Comparison of ENCODE assay signal across 8 mouse cellular contexts in genomic region chr1:125561841-125562240, GRCm38 (mm10). TPM values are rescaled to one million over a fixed set of nuclear protein-coding genes. Genes with fewer than 3 reads are reported as not detected.
DNase-seq lines count a peak whose midpoint lies in the region; ATAC-seq and TF ChIP-seq lines count a peak whose summit lies in the region.

No protein-coding gene starts in this region.

- WGBS in liver, adult 2 months: 20% methylated on average over 4 of the region's 4 CpGs
- 71% methylated on average over 4 of the region's 4 CpGs for WGBS in embryonic facial prominence, embryonic 11.5 days
- WGBS in hindbrain, embryonic 11.5 days: 77% methylated on average over 4 of the region's 4 CpGs
- 77% methylated on average over 4 of the region's 4 CpGs for WGBS in midbrain, embryonic 11.5 days

- peak overlapping the region; percentile 94; the same call in 1 of the 2 replicates for H3K9ac ChIP-seq in liver, adult 2 months (ENCODE audit: low read depth, low read length)
- H3K9ac ChIP-seq in embryonic facial prominence, embryonic 11.5 days (replicated peaks; ENCODE audit: low read length): no peak overlapping the region
- H3K9ac ChIP-seq in hindbrain, embryonic 11.5 days (ENCODE audit: low read depth, low read length): no peak overlapping the region
- no peak overlapping the region; the same call in 1 of the 2 replicates for H3K9ac ChIP-seq in midbrain, embryonic 11.5 days (ENCODE audit: low read length)

- peak; percentile 49 for DNase-seq in liver, adult 2 months (ENCODE audit: extremely low read depth, low read depth, low spot score)
- DNase-seq in liver: no peak
- no peak for DNase-seq in embryonic facial prominence, embryonic 11.5 days (ENCODE audit: low spot score)
- DNase-seq in hindbrain, embryonic 11.5 days (ENCODE audit: low spot score): peak; percentile 2
- no peak for DNase-seq in midbrain, embryonic 11.5 days (ENCODE audit: low spot score, missing footprints)
- no peak for DNase-seq in right cerebral cortex, postnatal 4 days
- no peak for DNase-seq in frontal cortex, postnatal 25 days (ENCODE audit: low spot score in 2 of 2)
- DNase-seq in urinary bladder, postnatal 14 days (ENCODE audit: low spot score): no peak

- no peak for ATAC-seq in embryonic facial prominence, embryonic 11.5 days (replicated peaks; ENCODE audit: insufficient number of reproducible peaks, low FRiP score, low TSS enrichment, low read depth)
- ATAC-seq in hindbrain, embryonic 11.5 days (ENCODE audit: low FRiP score): no peak
- no peak for ATAC-seq in midbrain, embryonic 11.5 days (ENCODE audit: low FRiP score)

- no peak for TF ChIP-seq CTCF in liver, adult 2 months (IDR thresholded peaks at IDR 0.05; ENCODE audit: low read depth, low read length)

- no peak for TF ChIP-seq POLR2A in liver, adult 2 months (IDR thresholded peaks at IDR 0.05; ENCODE audit: extremely low read depth, insufficient read depth, low read length)

- no peak overlapping the region for H3K27ac ChIP-seq in liver, adult 2 months (replicated peaks; ENCODE audit: insufficient read depth, low read depth, low read length)
- no peak overlapping the region for H3K27ac ChIP-seq in embryonic facial prominence, embryonic 11.5 days (replicated peaks; ENCODE audit: low read depth, low read length)
- H3K27ac ChIP-seq in hindbrain, embryonic 11.5 days (ENCODE audit: low read depth, low read length): no peak overlapping the region
- H3K27ac ChIP-seq in midbrain, embryonic 11.5 days (ENCODE audit: low read depth, low read length): no peak overlapping the region

- H3K79me2 ChIP-seq in liver, adult 2 months (ENCODE audit: control insufficient read depth, insufficient read depth, low read length): no peaks in the 10 kb centered on the region; the same call in 1 of the 2 replicates

- no peaks in the 10 kb centered on the region for H3K27me3 ChIP-seq in liver, adult 2 months (ENCODE audit: control insufficient read depth, insufficient read depth, low read length)
- no peaks in the 10 kb centered on the region for H3K27me3 ChIP-seq in embryonic facial prominence, embryonic 11.5 days (ENCODE audit: control insufficient read depth, insufficient read depth, low read length)
- H3K27me3 ChIP-seq in hindbrain, embryonic 11.5 days (ENCODE audit: control insufficient read depth, insufficient read depth, low read length): no peaks in the 10 kb centered on the region
- no peaks in the 10 kb centered on the region for H3K27me3 ChIP-seq in midbrain, embryonic 11.5 days (ENCODE audit: control insufficient read depth, insufficient read depth, low read length)

- no peaks in the 10 kb centered on the region for H3K9me3 ChIP-seq in embryonic facial prominence, embryonic 11.5 days (replicated peaks; ENCODE audit: control insufficient read depth, low read length)
- H3K9me3 ChIP-seq in hindbrain, embryonic 11.5 days (ENCODE audit: control insufficient read depth, low read length): no peaks in the 10 kb centered on the region
- no peaks in the 10 kb centered on the region for H3K9me3 ChIP-seq in midbrain, embryonic 11.5 days (ENCODE audit: control insufficient read depth, low read length)

- H3K4me1 ChIP-seq in liver, adult 2 months (ENCODE audit: control insufficient read depth, insufficient read depth, low read length): peaks cover 2% of the 10 kb centered on the region
- no peaks in the 10 kb centered on the region for H3K4me1 ChIP-seq in embryonic facial prominence, embryonic 11.5 days (ENCODE audit: control insufficient read depth, insufficient read depth, low read length)
- no peaks in the 10 kb centered on the region for H3K4me1 ChIP-seq in hindbrain, embryonic 11.5 days (replicated peaks; ENCODE audit: control insufficient read depth, insufficient read depth, low read length)
- peaks cover 2% of the 10 kb centered on the region; the same call in 1 of the 2 replicates for H3K4me1 ChIP-seq in midbrain, embryonic 11.5 days (ENCODE audit: control insufficient read depth, insufficient read depth, low read length)

- H3K4me3 ChIP-seq in liver, adult 2 months (ENCODE audit: insufficient read depth, low read depth, low read length): peak overlapping the region; percentile 83; the same call in 1 of the 2 replicates
- peak overlapping the region; percentile 68 for H3K4me3 ChIP-seq in embryonic facial prominence, embryonic 11.5 days (ENCODE audit: low read depth, low read length)
- H3K4me3 ChIP-seq in hindbrain, embryonic 11.5 days (ENCODE audit: low read depth, low read length): peak overlapping the region; percentile 75
- H3K4me3 ChIP-seq in midbrain, embryonic 11.5 days (ENCODE audit: low read depth, low read length): peak overlapping the region; percentile 66

- H3K36me3 ChIP-seq in liver, adult 2 months (ENCODE audit: control insufficient read depth, insufficient read depth, low read length): peaks cover 9% of the 10 kb centered on the region
- H3K36me3 ChIP-seq in embryonic facial prominence, embryonic 11.5 days (replicated peaks; ENCODE audit: control insufficient read depth, insufficient read depth, low read depth, low read length): no peaks in the 10 kb centered on the region
- no peaks in the 10 kb centered on the region for H3K36me3 ChIP-seq in hindbrain, embryonic 11.5 days (ENCODE audit: control insufficient read depth, insufficient read depth, low read length)
- no peaks in the 10 kb centered on the region for H3K36me3 ChIP-seq in midbrain, embryonic 11.5 days (ENCODE audit: control insufficient read depth, insufficient read depth, low read length)

- H3K4me2 ChIP-seq in embryonic facial prominence, embryonic 11.5 days (ENCODE audit: low read depth, low read length): peak overlapping the region; percentile 72; the same call in 1 of the 2 replicates
- peak overlapping the region; percentile 84; the same call in 1 of the 2 replicates for H3K4me2 ChIP-seq in hindbrain, embryonic 11.5 days (replicated peaks; ENCODE audit: low read depth, low read length)
- peak overlapping the region; percentile 75 for H3K4me2 ChIP-seq in midbrain, embryonic 11.5 days

RNA-seq across cellular contexts. Expression of gene Slc35f5, which starts 1.4 kb away (rescaled TPM):
- total RNA-seq in liver, adult 2 months (2014; rRNA removed): 37.2 and 44.3 TPM in 2 replicates
- polyA plus RNA-seq in liver, adult 2 months (2012; rRNA removed): 21.5 and 24.5 TPM in 2 replicates
- 32.1 and 35.0 TPM in 2 replicates for polyA plus RNA-seq in embryonic facial prominence, embryonic 11.5 days (2014; fragmentation: Nextera tagmentation; extraction: Ambion mirVana)
- 28.2 and 29.3 TPM in 2 replicates for polyA plus RNA-seq in hindbrain, embryonic 11.5 days (2014; fragmentation: Nextera tagmentation; extraction: Ambion mirVana)
- polyA plus RNA-seq in midbrain, embryonic 11.5 days (2014; fragmentation: Nextera tagmentation; extraction: Ambion mirVana): 23.0 and 29.8 TPM in 2 replicates

Comparison
In these comparisons a context has a peak if more than half of its experiments do, and no peak if none do; other contexts are left out.
1. DNase-seq: peak in liver, adult 2 months (single experiment) and hindbrain, embryonic 11.5 days (single experiment); none in liver (single experiment), embryonic facial prominence, embryonic 11.5 days (single experiment), midbrain, embryonic 11.5 days (single experiment), right cerebral cortex, postnatal 4 days (single experiment), frontal cortex, postnatal 25 days (0 of 2) and urinary bladder, postnatal 14 days (single experiment).
2. Peak in every context shown above with its lines, with median percentiles within 50 percentile points of each other: H3K4me3 ChIP-seq and H3K4me2 ChIP-seq.